Mouse (Mus musculus) kidney, embryonic 15.5 days (tissue): ENCODE results near the gene Ldhb. TPM values are rescaled to one million over a fixed set of nuclear protein-coding genes. Genes with fewer than 3 reads are reported as not detected.

ENCODE experiments used
- ATAC-seq: fragments of 200-750 bp; cut with Nextera tagmentation; replicated peaks from 2 replicates; pipeline ENCODE4 v1.8.0; 2017; ENCODE audit warnings: moderate TSS enrichment; ENCODE audit not compliant: low FRiP score
- H3K27ac ChIP-seq: fragments of 300-500 bp; sonication (generic); 2 replicates; pipeline ENCODE4 v1.5.1; 2015; ENCODE audit warnings: mild to moderate bottlenecking, inconsistent platforms
- H3K27me3 ChIP-seq: fragments of 300-500 bp; sonication (generic); 2 replicates; pipeline ENCODE4 v1.6.1; 2015; ENCODE audit warnings: inconsistent platforms
- H3K36me3 ChIP-seq: fragments of 300-500 bp; sonication (generic); 2 replicates; pipeline ENCODE4 v1.6.1; 2015; ENCODE audit warnings: inconsistent platforms
- H3K4me1 ChIP-seq: fragments of 300-500 bp; sonication (generic); 2 replicates; pipeline ENCODE4 v1.6.1; 2015; ENCODE audit warnings: inconsistent platforms
- H3K4me2 ChIP-seq: fragments of 300-500 bp; sonication (generic); 2 replicates; pipeline ENCODE4 v1.6.1; 2015; ENCODE audit warnings: moderate library complexity, mild to moderate bottlenecking, inconsistent platforms
- H3K4me3 ChIP-seq: fragments of 300-500 bp; sonication (generic); replicated peaks from 2 replicates; pipeline ENCODE4 v1.5.1; 2015; ENCODE audit warnings: mild to moderate bottlenecking, inconsistent platforms
- H3K9ac ChIP-seq: fragments of 300-500 bp; sonication (generic); 2 replicates; pipeline ENCODE4 v1.6.1; 2015; ENCODE audit warnings: mild to moderate bottlenecking, inconsistent platforms
- H3K9me3 ChIP-seq: fragments of 300-500 bp; sonication (generic); replicated peaks from 2 replicates; pipeline ENCODE4 v1.6.1; 2016; ENCODE audit warnings: inconsistent platforms
- WGBS: fragments of 180-500 bp; shearing (Covaris S2); methylation state at CpG from one replicate; pipeline ENCODE4 v1.1.7; 2015; ENCODE audit warnings: mixed read lengths; 5-methylcytosine and 5-hydroxymethylcytosine counted together
- polyA plus RNA-seq: library from polyadenylated mRNA; unstranded; fragments of >200 nt; fragmentation: Nextera tagmentation; extraction: Ambion mirVana; gene quantifications from 2 replicates; pipeline ENCODE4 v1.2.1, GENCODE M21; 2015

The Ldhb gene
- polyA plus RNA-seq = 697 and 713 TPM in 2 replicates

GRCm38 (mm10) chr6:142507785-142508162, at the start of gene Ldhb:
TSS of gene Ldhb (minus strand) at chr6:142507957.
- Histone ChIP-seq H3K27ac (peak within 1 kb of the TSS; percentile 85), H3K36me3 (peaks cover 11% of the 10 kb centered on the region), H3K27me3 (peaks cover 4% of the 10 kb centered on the region; the same call in 1 of the 2 replicates), H3K4me3 (peak within 1 kb of the TSS; percentile 61), H3K9ac (peak within 1 kb of the TSS; percentile 67), H3K4me1 (peaks cover 60% of the 10 kb centered on the region), H3K9me3 (no peaks in the 10 kb centered on the region), H3K4me2 (peak within 1 kb of the TSS; percentile 81)
- under 1% methylated on average over 19 of the region's 19 CpGs for WGBS
- peak; percentile 97 for ATAC-seq

DNA sequence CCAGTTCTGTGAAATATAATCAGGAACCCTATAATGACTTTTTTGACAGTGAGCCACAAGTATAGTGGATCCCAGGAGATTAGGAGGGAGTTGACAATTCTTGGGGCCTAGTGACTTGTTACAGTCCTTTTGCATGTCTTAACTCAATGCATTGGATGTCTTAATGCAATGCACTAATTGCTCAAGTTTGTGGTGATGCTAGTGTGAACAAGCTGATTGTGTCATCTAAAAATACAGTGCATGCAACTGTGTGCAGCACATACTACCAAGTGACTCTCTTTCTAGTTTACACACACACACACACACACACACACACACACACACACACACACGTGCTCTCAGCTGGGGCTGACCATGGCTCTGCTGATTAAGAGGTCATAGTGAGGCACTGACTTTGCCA, 48.2 kb upstream of the Ldhb start:
- WGBS = 75% methylated on average over 1 of the region's 1 CpGs
- no peak overlapping the region for H3K27ac ChIP-seq
- H3K9me3 ChIP-seq = no peaks in the 10 kb centered on the region
- no peak overlapping the region for H3K4me3 ChIP-seq
- H3K9ac ChIP-seq = no peak overlapping the region
- no peak for ATAC-seq
- H3K4me2 ChIP-seq = no peak overlapping the region
- H3K36me3 ChIP-seq = no peaks in the 10 kb centered on the region
- peaks cover 9% of the 10 kb centered on the region for H3K4me1 ChIP-seq
- no peaks in the 10 kb centered on the region for H3K27me3 ChIP-seq

- WGBS = 40% methylated on average over 4 of the region's 4 CpGs
- no peaks in the 10 kb centered on the region for H3K27me3 ChIP-seq
- H3K36me3 ChIP-seq = no peaks in the 10 kb centered on the region
- peak; percentile 52 for ATAC-seq
- peaks cover 17% of the 10 kb centered on the region for H3K4me1 ChIP-seq
- no peak overlapping the region for H3K9ac ChIP-seq
- H3K4me2 ChIP-seq = no peak overlapping the region
- H3K9me3 ChIP-seq = no peaks in the 10 kb centered on the region
- H3K4me3 ChIP-seq = no peak overlapping the region
- H3K27ac ChIP-seq = peak overlapping the region; percentile 75
Measured at GRCm38 (mm10) chr6:142551482-142551881, 43.7 kb upstream of the Ldhb start.

- ATAC-seq = 0 out of 2 replicates have a peak, but pooled peaks have one; percentile 49
- Histone ChIP-seq H3K4me2 (no peak overlapping the region), H3K4me3 (no peak overlapping the region), H3K4me1 (peaks cover 17% of the 10 kb centered on the region), H3K36me3 (no peaks in the 10 kb centered on the region), H3K27ac (peak overlapping the region; percentile 84), H3K27me3 (no peaks in the 10 kb centered on the region), H3K9ac (no peak overlapping the region), H3K9me3 (no peaks in the 10 kb centered on the region)
- 30% methylated on average over 4 of the region's 4 CpGs for WGBS
Measured at GRCm38 (mm10) chr6:142550871-142551270, 43.1 kb upstream of the Ldhb start.

DNA sequence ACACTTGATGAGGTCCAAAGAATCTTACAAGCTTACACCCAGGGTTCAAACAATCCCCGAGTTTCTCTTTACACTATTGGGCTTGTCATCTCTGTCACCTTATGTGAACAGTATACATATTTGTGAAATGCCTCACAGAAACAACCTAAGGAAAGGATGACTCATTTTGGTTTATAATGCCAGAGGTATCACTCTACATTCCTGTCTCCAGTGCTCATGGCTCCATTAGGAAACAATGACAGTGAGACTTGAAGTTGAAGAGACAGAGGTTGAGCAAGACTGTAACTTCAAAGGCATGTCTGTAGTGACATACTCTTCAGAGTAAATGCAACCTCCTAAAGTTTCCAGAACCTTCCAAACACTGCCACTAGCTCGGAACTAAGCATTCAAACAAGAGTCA, 40.6 kb upstream of the Ldhb start:
- Histone ChIP-seq H3K4me1 (peaks cover 30% of the 10 kb centered on the region), H3K36me3 (no peaks in the 10 kb centered on the region), H3K4me2 (no peak overlapping the region), H3K27me3 (no peaks in the 10 kb centered on the region), H3K27ac (no peak overlapping the region), H3K9me3 (no peaks in the 10 kb centered on the region), H3K4me3 (no peak overlapping the region), H3K9ac (no peak overlapping the region)
- WGBS = 83% methylated on average over 2 of the region's 2 CpGs
- ATAC-seq = no peak

- H3K4me2 ChIP-seq = peak overlapping the region; percentile 15
- WGBS = 49% methylated on average over 14 of the region's 14 CpGs
- ATAC-seq = no peak
Measured at GRCm38 (mm10) chr6:142545132-142545531, 37.4 kb upstream of the Ldhb start.

GRCm38 (mm10) chr6:142543648-142544047, 35.9 kb upstream of the Ldhb start:
- Histone ChIP-seq H3K9ac (no peak overlapping the region), H3K4me3 (no peak overlapping the region), H3K4me1 (peaks cover 23% of the 10 kb centered on the region), H3K27ac (peak overlapping the region; percentile 83), H3K9me3 (no peaks in the 10 kb centered on the region), H3K36me3 (no peaks in the 10 kb centered on the region), H3K27me3 (no peaks in the 10 kb centered on the region), H3K4me2 (no peak overlapping the region)
- 54% methylated on average over 4 of the region's 4 CpGs for WGBS
- no peak for ATAC-seq

More at GRCm38 (mm10) chr6:142545132-142545531, 37.4 kb upstream of the Ldhb start:
- H3K4me3 ChIP-seq = no peak overlapping the region
- H3K27me3 ChIP-seq = no peaks in the 10 kb centered on the region
- no peaks in the 10 kb centered on the region for H3K9me3 ChIP-seq
- peaks cover 23% of the 10 kb centered on the region for H3K4me1 ChIP-seq
- no peaks in the 10 kb centered on the region for H3K36me3 ChIP-seq
- H3K27ac ChIP-seq = peak overlapping the region; percentile 71
- no peak overlapping the region for H3K9ac ChIP-seq

DNA sequence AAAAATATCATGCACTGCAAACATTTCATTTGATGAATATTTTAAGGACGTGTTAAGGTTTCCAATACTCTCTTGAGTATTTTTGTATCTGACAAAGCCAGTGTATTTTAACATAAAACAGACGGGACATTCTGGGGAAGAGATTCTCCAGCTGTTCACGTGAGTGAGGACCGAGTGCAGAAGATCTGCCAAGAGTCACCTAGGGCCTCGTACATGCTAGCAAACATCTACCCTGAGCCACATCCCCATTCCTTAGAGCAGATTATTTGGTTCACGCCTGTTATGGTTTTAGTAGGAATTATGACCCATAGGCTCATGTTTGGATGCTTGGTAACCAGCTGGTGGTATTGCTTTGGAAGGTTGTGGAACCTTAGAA, 35.0 kb upstream of the Ldhb start:
- H3K4me3 ChIP-seq = no peak overlapping the region
- no peaks in the 10 kb centered on the region for H3K36me3 ChIP-seq
- no peaks in the 10 kb centered on the region for H3K27me3 ChIP-seq
- H3K9ac ChIP-seq = no peak overlapping the region
- peaks cover 23% of the 10 kb centered on the region for H3K4me1 ChIP-seq
- ATAC-seq = no peak
- 73% methylated on average over 6 of the region's 6 CpGs for WGBS
- H3K27ac ChIP-seq = peak overlapping the region; percentile 83
- no peak overlapping the region for H3K4me2 ChIP-seq
- no peaks in the 10 kb centered on the region for H3K9me3 ChIP-seq

GRCm38 (mm10) chr6:142542082-142542799, 34.5 kb upstream of the Ldhb start:
- peak overlapping the region; percentile 83 for H3K27ac ChIP-seq
- WGBS = 51% methylated on average over 8 of the region's 8 CpGs
- no peak overlapping the region for H3K4me2 ChIP-seq
- H3K4me1 ChIP-seq = peaks cover 23% of the 10 kb centered on the region
- H3K27me3 ChIP-seq = no peaks in the 10 kb centered on the region
- no peaks in the 10 kb centered on the region for H3K36me3 ChIP-seq
- ATAC-seq = peak; percentile 60; the same call in 1 of the 2 replicates
- H3K9ac ChIP-seq = no peak overlapping the region
- H3K9me3 ChIP-seq = no peaks in the 10 kb centered on the region
- H3K4me3 ChIP-seq = no peak overlapping the region

DNA sequence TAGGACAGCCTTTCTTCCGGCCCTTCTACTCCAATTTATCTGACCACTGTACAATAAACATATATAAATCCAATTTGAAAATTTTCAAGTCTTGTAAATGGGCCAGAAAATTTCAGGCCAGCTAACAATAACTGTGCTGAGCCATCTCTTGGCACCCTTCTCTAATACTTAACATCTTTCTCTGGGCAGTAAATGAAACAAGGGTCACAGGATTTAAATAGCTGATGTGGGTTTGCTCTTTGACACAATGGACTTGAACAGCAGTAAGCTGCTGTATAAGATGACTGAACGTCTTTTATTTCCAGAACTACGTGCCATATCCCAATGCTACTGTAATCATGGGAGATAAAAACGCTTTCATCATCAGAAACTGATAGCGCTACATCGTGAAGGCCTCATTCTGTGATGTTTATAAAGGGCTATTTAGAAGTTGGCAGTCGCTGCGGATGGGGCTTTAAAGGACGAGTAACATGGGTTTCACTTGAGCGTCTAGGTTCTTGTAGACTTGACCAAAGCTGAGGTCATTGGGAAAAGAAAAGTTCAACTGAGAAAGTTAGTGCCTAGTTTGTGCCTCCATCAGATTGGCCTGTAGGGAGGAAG, 32.9 kb upstream of the Ldhb start:
- 0 out of 2 replicates have a peak overlapping the region, but pooled peaks have one; percentile 25 for H3K27ac ChIP-seq

GRCm38 (mm10) chr6:142540131-142540530, 32.4 kb upstream of the Ldhb start:
- Histone ChIP-seq H3K36me3 (no peaks in the 10 kb centered on the region), H3K4me3 (no peak overlapping the region), H3K27ac (peak overlapping the region; percentile 41; the same call in 1 of the 2 replicates), H3K9ac (no peak overlapping the region), H3K4me1 (peaks cover 21% of the 10 kb centered on the region), H3K4me2 (no peak overlapping the region), H3K27me3 (no peaks in the 10 kb centered on the region), H3K9me3 (no peaks in the 10 kb centered on the region)
- ATAC-seq = no peak
- WGBS = 78% methylated on average over 5 of the region's 5 CpGs

More for the DNA sequence above, 32.9 kb upstream of the Ldhb start:
- Histone ChIP-seq H3K27me3 (no peaks in the 10 kb centered on the region), H3K9ac (no peak overlapping the region), H3K4me2 (no peak overlapping the region), H3K9me3 (no peaks in the 10 kb centered on the region), H3K36me3 (no peaks in the 10 kb centered on the region), H3K4me3 (no peak overlapping the region), H3K4me1 (peaks cover 23% of the 10 kb centered on the region)
- ATAC-seq = no peak
- WGBS = 85% methylated on average over 10 of the region's 10 CpGs

- Histone ChIP-seq H3K4me1 (peaks cover 11% of the 10 kb centered on the region), H3K36me3 (no peaks in the 10 kb centered on the region), H3K27me3 (no peaks in the 10 kb centered on the region), H3K4me2 (no peak overlapping the region), H3K9ac (no peak overlapping the region), H3K27ac (peak overlapping the region; percentile 64; the same call in 1 of the 2 replicates), H3K4me3 (no peak overlapping the region), H3K9me3 (no peaks in the 10 kb centered on the region)
- peak; percentile 17; the same call in 1 of the 2 replicates for ATAC-seq
- WGBS = 75% methylated on average over 17 of the region's 17 CpGs
Measured at GRCm38 (mm10) chr6:142538503-142538902, 30.7 kb upstream of the Ldhb start.
